Mouse (Mus musculus) cerebellum, postnatal 10 days (tissue): ENCODE data around the gene Pld6.

Experiments
- DNase-seq, 2 experiments: peaks; one replicate each; pipeline ENCODE4 v3.0.0; 2021; ENCODE audit warnings: mixed read lengths in 2 of 2

The Pld6 gene

GRCm38 (mm10) chr11:59743712-59744111 lies 43.7 kb downstream of the Pld6 start:
- no peak for DNase-seq

GRCm38 (mm10) chr11:59743307-59743706 lies 44.1 kb downstream of the Pld6 start:
- no peak for DNase-seq

GRCm38 (mm10) chr11:59741915-59742314 lies 45.5 kb downstream of the Pld6 start:
- DNase-seq: peak; percentile 20 to 38

GRCm38 (mm10) chr11:59739996-59740395 lies 47.4 kb downstream of the Pld6 start:
- DNase-seq: no peak

- DNase-seq: no peak
These were observed 50.2 kb downstream of the Pld6 start for GRCm38 (mm10) chr11:59737250-59737649.

GRCm38 (mm10) chr11:59735938-59736337 lies 51.5 kb downstream of the Pld6 start:
- DNase-seq: peak in 1 of 2 experiments; percentile 32

- no peak for DNase-seq
These were observed 53.1 kb downstream of the Pld6 start for GRCm38 (mm10) chr11:59734335-59734734.
